Mouse (Mus musculus): Measurements from ENCODE around the gene Srgap3.

Srgap3 gene

GRCm38 (mm10) chr6:112946895-112947436 lies at the start of gene Srgap3:
Gene Srgap3, minus strand, starts transcription at chr6:112947266.
- no peak for TF ChIP-seq GATA4 (IDR thresholded peaks at IDR 0.05; ENCODE audit: insufficient replicate concordance, low read length)

- no peak for TF ChIP-seq GATA4 (IDR thresholded peaks at IDR 0.05; ENCODE audit: insufficient replicate concordance, low read length)
Observed at GRCm38 (mm10) chr6:112995708-112996107, 48.6 kb upstream of the Srgap3 start.

- no peak for TF ChIP-seq GATA4 (IDR thresholded peaks at IDR 0.05; ENCODE audit: insufficient replicate concordance, low read length)
Observed at GRCm38 (mm10) chr6:112990119-112990518, 43.1 kb upstream of the Srgap3 start.

- TF ChIP-seq GATA4 (IDR thresholded peaks at IDR 0.05; ENCODE audit: insufficient replicate concordance, low read length): no peak
Observed at GRCm38 (mm10) chr6:112985362-112986314, 38.6 kb upstream of the Srgap3 start.

GRCm38 (mm10) chr6:112982241-112982640 lies 35.2 kb upstream of the Srgap3 start:
- TF ChIP-seq GATA4 (IDR thresholded peaks at IDR 0.05; ENCODE audit: insufficient replicate concordance, low read length): no peak

- TF ChIP-seq GATA4 (IDR thresholded peaks at IDR 0.05; ENCODE audit: insufficient replicate concordance, low read length): no peak
Observed at GRCm38 (mm10) chr6:112978947-112979346, 31.9 kb upstream of the Srgap3 start.

- no peak for TF ChIP-seq GATA4 (IDR thresholded peaks at IDR 0.05; ENCODE audit: insufficient replicate concordance, low read length)
Observed at GRCm38 (mm10) chr6:112977246-112977645, 30.2 kb upstream of the Srgap3 start.

- no peak for TF ChIP-seq GATA4 (IDR thresholded peaks at IDR 0.05; ENCODE audit: insufficient replicate concordance, low read length)
Observed at GRCm38 (mm10) chr6:112976541-112976940, 29.5 kb upstream of the Srgap3 start.

GRCm38 (mm10) chr6:112976136-112976535 lies 29.1 kb upstream of the Srgap3 start:
- TF ChIP-seq GATA4 (IDR thresholded peaks at IDR 0.05; ENCODE audit: insufficient replicate concordance, low read length): no peak

GRCm38 (mm10) chr6:112973786-112974720 lies 27.0 kb upstream of the Srgap3 start:
- TF ChIP-seq GATA4 (IDR thresholded peaks at IDR 0.05; ENCODE audit: insufficient replicate concordance, low read length): no peak

- no peak for TF ChIP-seq GATA4 (IDR thresholded peaks at IDR 0.05; ENCODE audit: insufficient replicate concordance, low read length)
Observed at GRCm38 (mm10) chr6:112972858-112973631, 26.0 kb upstream of the Srgap3 start.

- no peak for TF ChIP-seq GATA4 (IDR thresholded peaks at IDR 0.05; ENCODE audit: insufficient replicate concordance, low read length)
Observed at GRCm38 (mm10) chr6:112972127-112972526, 25.1 kb upstream of the Srgap3 start.

GRCm38 (mm10) chr6:112971116-112971768 lies 24.2 kb upstream of the Srgap3 start:
- no peak for TF ChIP-seq GATA4 (IDR thresholded peaks at IDR 0.05; ENCODE audit: insufficient replicate concordance, low read length)

- TF ChIP-seq GATA4 (IDR thresholded peaks at IDR 0.05; ENCODE audit: insufficient replicate concordance, low read length): no peak
Observed at GRCm38 (mm10) chr6:112967359-112967758, 20.3 kb upstream of the Srgap3 start.
